Mouse (Mus musculus): ENCODE data around the gene Sept9. TPM values are rescaled to one million over a fixed set of nuclear protein-coding genes. Genes with fewer than 3 reads are reported as not detected.

Gene Sept9
- polyA plus RNA-seq, 1 experiment from 2014 or later: 265 TPM

GRCm38 (mm10) chr11:117256088-117256487, 56.6 kb downstream of the Sept9 start:
- Histone ChIP-seq H3K4me1 (peaks cover 61% of the 10 kb centered on the region), H3K36me3 (no peaks in the 10 kb centered on the region), H3K9me3 (replicated peaks) (no peaks in the 10 kb centered on the region), H3K4me3 (no peak overlapping the region), H3K27ac (peak overlapping the region; percentile 61; the same call in 1 of the 2 replicates), H3K27me3 (ENCODE audit: low read depth, poor library complexity, severe bottlenecking) (no peaks in the 10 kb centered on the region)
- 66% methylated on average over 9 of the region's 9 CpGs for WGBS
- DNase-seq (ENCODE audit: low spot score): no peak

- 95% methylated on average over 6 of the region's 6 CpGs for WGBS
- Histone ChIP-seq H3K9me3 (replicated peaks) (no peaks in the 10 kb centered on the region), H3K4me1 (peaks cover 60% of the 10 kb centered on the region), H3K4me3 (no peak overlapping the region), H3K27ac (0 out of 2 replicates have a peak overlapping the region, but pooled peaks have one; percentile 61), H3K27me3 (ENCODE audit: low read depth, poor library complexity, severe bottlenecking) (no peaks in the 10 kb centered on the region), H3K36me3 (no peaks in the 10 kb centered on the region)
- no peak for DNase-seq (ENCODE audit: low spot score)
Observed at GRCm38 (mm10) chr11:117256840-117257239, 57.4 kb downstream of the Sept9 start.

- H3K9me3 ChIP-seq (replicated peaks): no peaks in the 10 kb centered on the region
- 94% methylated on average over 1 of the region's 1 CpGs for WGBS
- H3K27ac ChIP-seq: no peak overlapping the region
- no peak for DNase-seq (ENCODE audit: low spot score)
- peaks cover 63% of the 10 kb centered on the region for H3K4me1 ChIP-seq
- no peaks in the 10 kb centered on the region for H3K36me3 ChIP-seq
- H3K4me3 ChIP-seq: no peak overlapping the region
- H3K27me3 ChIP-seq (ENCODE audit: low read depth, poor library complexity, severe bottlenecking): no peaks in the 10 kb centered on the region
Observed at GRCm38 (mm10) chr11:117257266-117257665, 57.8 kb downstream of the Sept9 start.

GRCm38 (mm10) chr11:117257842-117258241, 58.4 kb downstream of the Sept9 start:
- no peaks in the 10 kb centered on the region for H3K36me3 ChIP-seq
- H3K9me3 ChIP-seq (replicated peaks): no peaks in the 10 kb centered on the region
- H3K27ac ChIP-seq: no peak overlapping the region
- no peak for DNase-seq (ENCODE audit: low spot score)
- no peak overlapping the region for H3K4me3 ChIP-seq
- peaks cover 63% of the 10 kb centered on the region for H3K4me1 ChIP-seq
- no peaks in the 10 kb centered on the region for H3K27me3 ChIP-seq (ENCODE audit: low read depth, poor library complexity, severe bottlenecking)

- 86% methylated on average over 9 of the region's 9 CpGs for WGBS
- no peaks in the 10 kb centered on the region for H3K36me3 ChIP-seq
- H3K27me3 ChIP-seq (ENCODE audit: low read depth, poor library complexity, severe bottlenecking): no peaks in the 10 kb centered on the region
- H3K4me1 ChIP-seq: peaks cover 63% of the 10 kb centered on the region
- no peak overlapping the region for H3K27ac ChIP-seq
- DNase-seq (ENCODE audit: low spot score): no peak
- H3K4me3 ChIP-seq: no peak overlapping the region
- no peaks in the 10 kb centered on the region for H3K9me3 ChIP-seq (replicated peaks)
Observed at GRCm38 (mm10) chr11:117259178-117259960, 59.9 kb downstream of the Sept9 start.

- H3K27ac ChIP-seq: 0 out of 2 replicates have a peak overlapping the region, but pooled peaks have one; percentile 6
Observed at GRCm38 (mm10) chr11:117260631-117261030, 61.2 kb downstream of the Sept9 start.

GRCm38 (mm10) chr11:117263096-117263808, 63.8 kb downstream of the Sept9 start:
- peak overlapping the region; percentile 97 for H3K27ac ChIP-seq
- no peaks in the 10 kb centered on the region for H3K36me3 ChIP-seq
- no peak for DNase-seq (ENCODE audit: low spot score)

More at GRCm38 (mm10) chr11:117260631-117261030, 61.2 kb downstream of the Sept9 start:
- Histone ChIP-seq H3K9me3 (replicated peaks) (no peaks in the 10 kb centered on the region), H3K4me1 (peaks cover 65% of the 10 kb centered on the region), H3K4me3 (no peak overlapping the region), H3K27me3 (ENCODE audit: low read depth, poor library complexity, severe bottlenecking) (no peaks in the 10 kb centered on the region), H3K36me3 (no peaks in the 10 kb centered on the region)
- DNase-seq (ENCODE audit: low spot score): no peak
- 74% methylated on average over 9 of the region's 9 CpGs for WGBS

GRCm38 (mm10) chr11:117264162-117265021, 64.9 kb downstream of the Sept9 start:
- Histone ChIP-seq H3K36me3 (no peaks in the 10 kb centered on the region), H3K4me3 (peak overlapping the region; percentile 87)
- 71% methylated on average over 13 of the region's 13 CpGs for WGBS

More at GRCm38 (mm10) chr11:117263096-117263808, 63.8 kb downstream of the Sept9 start:
- Histone ChIP-seq H3K27me3 (ENCODE audit: low read depth, poor library complexity, severe bottlenecking) (no peaks in the 10 kb centered on the region), H3K4me1 (peaks cover 74% of the 10 kb centered on the region), H3K9me3 (replicated peaks) (no peaks in the 10 kb centered on the region), H3K4me3 (no peak overlapping the region)
- 47% methylated on average over 9 of the region's 9 CpGs for WGBS

GRCm38 (mm10) chr11:117265270-117265980, 66.0 kb downstream of the Sept9 start:
- no peaks in the 10 kb centered on the region for H3K27me3 ChIP-seq (ENCODE audit: low read depth, poor library complexity, severe bottlenecking)
- peak overlapping the region; percentile 97 for H3K27ac ChIP-seq
- peaks cover 8% of the 10 kb centered on the region for H3K36me3 ChIP-seq
- peak; percentile 82 for DNase-seq (ENCODE audit: low spot score)
- peaks cover 84% of the 10 kb centered on the region for H3K4me1 ChIP-seq
- peak overlapping the region; percentile 87 for H3K4me3 ChIP-seq
- no peaks in the 10 kb centered on the region for H3K9me3 ChIP-seq (replicated peaks)
- 2% methylated on average over 18 of the region's 18 CpGs for WGBS

More at GRCm38 (mm10) chr11:117264162-117265021, 64.9 kb downstream of the Sept9 start:
- no peak for DNase-seq (ENCODE audit: low spot score)
- H3K9me3 ChIP-seq (replicated peaks): no peaks in the 10 kb centered on the region
- no peaks in the 10 kb centered on the region for H3K27me3 ChIP-seq (ENCODE audit: low read depth, poor library complexity, severe bottlenecking)
- peak overlapping the region; percentile 97 for H3K27ac ChIP-seq
- H3K4me1 ChIP-seq: peaks cover 84% of the 10 kb centered on the region

GRCm38 (mm10) chr11:117265981-117266905, 66.8 kb downstream of the Sept9 start:
- H3K9me3 ChIP-seq (replicated peaks): no peaks in the 10 kb centered on the region
- WGBS: under 1% methylated on average over 67 of the region's 69 CpGs
- no peaks in the 10 kb centered on the region for H3K27me3 ChIP-seq (ENCODE audit: low read depth, poor library complexity, severe bottlenecking)
- H3K27ac ChIP-seq: peak overlapping the region; percentile 97
- peaks cover 14% of the 10 kb centered on the region for H3K36me3 ChIP-seq
- DNase-seq (ENCODE audit: low spot score): peak; percentile 96
- peak overlapping the region; percentile 87 for H3K4me3 ChIP-seq
- peaks cover 87% of the 10 kb centered on the region for H3K4me1 ChIP-seq
